Mouse (Mus musculus) stomach, postnatal 0 days (tissue): Measurements from ENCODE around the gene Tspan31. TPM values are rescaled to one million over a fixed set of nuclear protein-coding genes. Genes with fewer than 3 reads are reported as not detected.

ENCODE experiments used
- ATAC-seq: fragments of 200-750 bp; cut with Nextera tagmentation; 2 replicates; pipeline ENCODE4 v1.8.0; 2017; ENCODE audit not compliant: low FRiP score, low TSS enrichment
- DNase-seq: peaks from one replicate; pipeline ENCODE4 v3.0.0-alpha.2; 2016; ENCODE audit warnings: low spot score
- H3K27ac ChIP-seq: fragments of 300-500 bp; sonication (generic); replicated peaks from 2 replicates; pipeline ENCODE4 v1.5.1; 2014; ENCODE audit warnings: mild to moderate bottlenecking, control low read depth
- H3K27me3 ChIP-seq: fragments of 300-500 bp; sonication (generic); 2 replicates; pipeline ENCODE4 v1.6.1; 2014; ENCODE audit warnings: low read length; ENCODE audit not compliant: control insufficient read depth, insufficient read depth
- H3K36me3 ChIP-seq: fragments of 300-500 bp; sonication (generic); 2 replicates; pipeline ENCODE4 v1.6.1; 2014; ENCODE audit warnings: low read length, mixed read lengths; ENCODE audit not compliant: control insufficient read depth, insufficient read depth
- H3K4me1 ChIP-seq: fragments of 300-500 bp; sonication (generic); replicated peaks from 2 replicates; pipeline ENCODE4 v1.6.1; 2014; ENCODE audit warnings: antibody characterized with exemption; ENCODE audit not compliant: control insufficient read depth, insufficient read depth
- H3K4me2 ChIP-seq: fragments of 300-500 bp; sonication (generic); replicated peaks from 2 replicates; pipeline ENCODE4 v1.6.1; 2014; ENCODE audit warnings: low read depth, mild to moderate bottlenecking, control low read depth, moderate library complexity
- H3K4me3 ChIP-seq: fragments of 300-500 bp; sonication (generic); 2 replicates; pipeline ENCODE4 v1.5.1; 2014; ENCODE audit warnings: low read depth, low read length, control low read depth
- H3K9ac ChIP-seq: fragments of 300-500 bp; sonication (generic); 2 replicates; pipeline ENCODE4 v1.6.1; 2014; ENCODE audit warnings: mild to moderate bottlenecking, low read length, control low read depth, mixed read lengths
- H3K9me3 ChIP-seq: fragments of 300-500 bp; sonication (generic); 2 replicates; pipeline ENCODE4 v1.6.1; 2016; ENCODE audit warnings: low read length; ENCODE audit not compliant: control insufficient read depth
- CTCF ChIP-seq: IDR thresholded peaks from 2 replicates; pipeline ENCODE4 v1.5.1; 2016; ENCODE audit warnings: antibody characterized with exemption, low read depth, mild to moderate bottlenecking, moderate library complexity
- EP300 ChIP-seq: optimal IDR thresholded peaks from 2 replicates; pipeline ENCODE3; 2016; ENCODE audit warnings: antibody characterized with exemption
- WGBS: fragments of 180-500 bp; shearing (Covaris S2); extraction: QIAGEN DNeasy Blood & Tissue Kit; methylation state at CpG from one replicate; pipeline ENCODE4 v1.1.7; 2014; 5-methylcytosine and 5-hydroxymethylcytosine counted together
- polyA plus RNA-seq: library from polyadenylated mRNA; unstranded; fragments of >200 nt; fragmentation: Nextera tagmentation; extraction: Ambion mirVana; gene quantifications from 2 replicates; pipeline ENCODE4 v1.2.1, GENCODE M21; 2015

Tspan31 gene
- polyA plus RNA-seq, 1 experiment from 2014 or later, result 82.8 TPM

DNA sequence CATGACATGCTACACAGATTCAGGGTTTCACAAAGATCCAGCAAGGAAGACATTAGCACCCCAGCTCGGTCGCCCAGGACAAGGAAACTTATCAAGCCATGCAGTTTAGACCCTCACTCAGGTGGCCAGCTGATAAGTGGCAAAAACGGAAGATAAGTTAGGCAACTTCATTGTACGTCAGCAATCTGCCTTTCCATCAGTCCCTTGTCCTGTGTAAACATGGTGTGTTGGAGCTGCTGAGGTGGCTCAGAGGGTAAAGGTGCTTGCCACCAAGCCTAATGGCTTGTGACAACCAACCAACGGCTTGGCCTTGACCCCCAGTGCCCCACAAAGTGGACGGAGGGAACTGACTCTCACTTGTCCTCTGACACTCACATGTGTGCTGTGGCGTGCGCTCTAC is 30.4 kb upstream of the Tspan31 start:
- ATAC-seq (no peak), DNase-seq (no peak)
- peaks cover 18% of the 10 kb centered on the region; the same call in 1 of the 2 replicates for H3K36me3 ChIP-seq
- no peak overlapping the region for H3K4me3 ChIP-seq
- TF ChIP-seq CTCF (no peak), EP300 (no peak)
- 67% methylated on average over 8 of the region's 8 CpGs for WGBS
- no peaks in the 10 kb centered on the region for H3K4me1 ChIP-seq
- H3K9me3 ChIP-seq, result no peaks in the 10 kb centered on the region
- no peak overlapping the region for H3K4me2 ChIP-seq
- H3K27ac ChIP-seq, result no peak overlapping the region
- H3K9ac ChIP-seq, result no peak overlapping the region
- H3K27me3 ChIP-seq, result no peaks in the 10 kb centered on the region; the same call in 1 of the 2 replicates

GRCm38 (mm10) chr10:127099868-127100267 is 29.8 kb upstream of the Tspan31 start:
- Histone ChIP-seq H3K9ac (no peak overlapping the region), H3K4me2 (no peak overlapping the region), H3K27me3 (no peaks in the 10 kb centered on the region; the same call in 1 of the 2 replicates), H3K9me3 (no peaks in the 10 kb centered on the region), H3K4me1 (no peaks in the 10 kb centered on the region), H3K4me3 (no peak overlapping the region), H3K27ac (no peak overlapping the region), H3K36me3 (peaks cover 18% of the 10 kb centered on the region; the same call in 1 of the 2 replicates)
- ATAC-seq (no peak), DNase-seq (no peak)
- no peak; the same call in 1 of the 2 replicates for TF ChIP-seq CTCF
- TF ChIP-seq EP300, result no peak
- WGBS, result 90% methylated on average over 14 of the region's 15 CpGs

GRCm38 (mm10) chr10:127099191-127099590 is 29.1 kb upstream of the Tspan31 start:
- ATAC-seq, result no peak

DNA sequence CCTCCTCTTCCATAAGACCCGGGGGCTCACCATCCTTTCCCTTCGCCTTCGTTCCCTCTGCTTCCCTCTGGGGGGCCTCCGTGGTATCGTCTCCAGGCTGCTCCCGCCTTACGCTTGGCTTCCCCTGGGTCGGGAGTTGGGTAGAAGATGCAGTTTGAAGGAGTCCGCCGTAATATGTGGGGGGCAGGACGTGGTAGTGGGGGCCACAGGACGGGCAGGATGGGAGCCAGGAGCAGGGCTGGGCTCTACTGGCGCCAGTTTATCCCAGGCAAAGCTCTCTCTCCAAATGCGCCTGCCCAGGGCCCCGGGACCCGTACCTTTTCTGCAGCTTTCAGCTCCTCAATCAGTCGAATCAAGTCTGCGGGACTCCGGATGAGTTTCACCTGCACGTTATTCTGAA is 28.4 kb upstream of the Tspan31 start:
- no peak overlapping the region for H3K27ac ChIP-seq
- H3K4me2 ChIP-seq, result no peak overlapping the region
- 82% methylated on average over 20 of the region's 20 CpGs for WGBS
- H3K4me1 ChIP-seq, result 0 out of 2 replicates have a peak, but pooled peaks cover 2% of the 10 kb centered on the region
- ATAC-seq (no peak), DNase-seq (no peak)
- TF ChIP-seq EP300, result no peak
- no peak for TF ChIP-seq CTCF
- no peak overlapping the region for H3K9ac ChIP-seq
- no peak overlapping the region for H3K4me3 ChIP-seq
- peaks cover 18% of the 10 kb centered on the region; the same call in 1 of the 2 replicates for H3K36me3 ChIP-seq
- H3K27me3 ChIP-seq, result no peaks in the 10 kb centered on the region; the same call in 1 of the 2 replicates
- H3K9me3 ChIP-seq, result no peaks in the 10 kb centered on the region

More at GRCm38 (mm10) chr10:127099191-127099590, 29.1 kb upstream of the Tspan31 start:
- H3K4me3 ChIP-seq, result no peak overlapping the region
- H3K9me3 ChIP-seq, result no peaks in the 10 kb centered on the region
- no peak overlapping the region for H3K9ac ChIP-seq
- no peak for DNase-seq
- no peak overlapping the region for H3K4me2 ChIP-seq
- no peaks in the 10 kb centered on the region; the same call in 1 of the 2 replicates for H3K27me3 ChIP-seq
- H3K4me1 ChIP-seq, result 0 out of 2 replicates have a peak, but pooled peaks cover under 1% of the 10 kb centered on the region
- H3K36me3 ChIP-seq, result peaks cover 18% of the 10 kb centered on the region; the same call in 1 of the 2 replicates
- no peak overlapping the region for H3K27ac ChIP-seq
- 87% methylated on average over 10 of the region's 10 CpGs for WGBS
- no peak for TF ChIP-seq CTCF
- no peak for TF ChIP-seq EP300

GRCm38 (mm10) chr10:127094382-127094802 is 24.3 kb upstream of the Tspan31 start:
- Histone ChIP-seq H3K27me3 (peaks cover 5% of the 10 kb centered on the region; the same call in 1 of the 2 replicates), H3K36me3 (peaks cover 16% of the 10 kb centered on the region; the same call in 1 of the 2 replicates), H3K4me3 (no peak overlapping the region), H3K4me2 (no peak overlapping the region), H3K27ac (no peak overlapping the region), H3K9me3 (no peaks in the 10 kb centered on the region), H3K9ac (no peak overlapping the region), H3K4me1 (0 out of 2 replicates have a peak, but pooled peaks cover 7% of the 10 kb centered on the region)
- DNase-seq (peak; percentile 72), ATAC-seq (peak; percentile 53)
- WGBS, result 14% methylated on average over 7 of the region's 7 CpGs
- TF ChIP-seq EP300 (no peak), CTCF (no peak)

GRCm38 (mm10) chr10:127092742-127093141 is 22.7 kb upstream of the Tspan31 start:
- TF ChIP-seq EP300, result no peak
- no peak for TF ChIP-seq CTCF
- Histone ChIP-seq H3K36me3 (peaks cover 8% of the 10 kb centered on the region; the same call in 1 of the 2 replicates), H3K27ac (no peak overlapping the region), H3K9me3 (no peaks in the 10 kb centered on the region), H3K4me3 (no peak overlapping the region), H3K9ac (no peak overlapping the region), H3K4me1 (0 out of 2 replicates have a peak, but pooled peaks cover 7% of the 10 kb centered on the region), H3K27me3 (peaks cover 5% of the 10 kb centered on the region; the same call in 1 of the 2 replicates), H3K4me2 (no peak overlapping the region)
- no peak for ATAC-seq
- 49% methylated on average over 4 of the region's 4 CpGs for whole genome bisulfite sequencing
- no peak for DNase-seq
